Mouse (Mus musculus) lung, postnatal 0 days (tissue): Measurements from ENCODE around the gene Ache.

Experiments
- CTCF ChIP-seq: IDR thresholded peaks from 2 replicates; pipeline ENCODE4 v1.5.1; 2016; ENCODE audit warnings: antibody characterized with exemption, mild to moderate bottlenecking
- EP300 ChIP-seq: IDR thresholded peaks from 2 replicates; pipeline ENCODE4 v1.6.1; 2016; ENCODE audit warnings: antibody characterized with exemption, mild to moderate bottlenecking, control low read depth

DNA sequence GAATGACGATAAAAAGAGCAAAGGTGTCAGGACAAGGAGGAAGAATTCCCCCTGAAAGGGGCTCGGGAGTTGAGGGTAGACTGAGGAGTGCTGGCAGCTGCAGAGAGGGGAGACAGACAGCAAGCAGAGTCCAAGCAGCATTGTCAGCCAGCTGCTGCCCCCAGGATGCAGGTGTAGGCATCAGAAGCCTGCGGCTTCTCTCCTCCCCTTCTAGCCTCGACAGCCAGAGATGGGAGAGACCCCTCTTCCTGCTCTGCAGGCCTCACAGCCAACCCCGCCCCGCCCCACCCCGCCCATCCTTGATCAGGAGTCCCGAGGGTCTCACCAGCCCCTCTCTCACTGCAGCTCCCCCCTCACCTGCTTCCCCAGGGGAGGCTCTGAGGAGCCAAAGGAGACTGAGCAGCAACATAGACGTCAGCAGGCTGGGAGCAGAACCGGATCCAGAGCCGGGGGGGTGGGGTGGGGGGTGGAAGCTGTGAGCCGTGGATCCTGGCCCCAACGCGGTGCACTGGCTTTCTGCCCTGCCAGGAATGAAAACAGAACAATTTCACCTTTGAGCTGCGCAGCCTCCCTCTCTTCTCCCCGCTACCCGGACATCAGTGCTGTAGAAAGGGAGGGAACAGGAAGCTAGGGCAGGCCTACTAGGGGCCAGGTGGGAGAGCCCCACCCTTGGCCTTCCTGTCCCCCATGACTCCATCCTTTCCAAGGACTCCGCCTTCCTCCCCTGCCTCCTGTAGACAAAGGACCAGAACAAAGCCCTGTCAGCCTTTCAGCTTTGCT is 19.0 kb upstream of the Ache start:
- no peak for TF ChIP-seq CTCF
- no peak for TF ChIP-seq EP300
